Mouse (Mus musculus) adrenal gland, adult 2 months (tissue): ENCODE measurements at regions not wholly inside any gene's neighbourhood (a gene's known extent, or its start where the extent isn't known, plus 50 kb on each side); places are given as distances from the start of the nearest gene placed in this dataset.

ENCODE experiments used
- DNase-seq: peaks from one replicate; pipeline ENCODE4 v3.0.0; 2021

GRCm38 (mm10) chr7:92984701-92985682 is 94.7 kb upstream of the Fam181b start:
- DNase-seq: no peak

GRCm38 (mm10) chr7:92985683-92986070 is 94.0 kb upstream of the Fam181b start:
- DNase-seq: no peak

- DNase-seq: no peak
Observed at GRCm38 (mm10) chr7:92998886-92999285, 80.8 kb upstream of the Fam181b start.

- DNase-seq: peak; percentile 88
Observed at GRCm38 (mm10) chr7:93006694-93007231, 72.9 kb upstream of the Fam181b start.

- DNase-seq: no peak
Observed at GRCm38 (mm10) chr7:93007721-93008120, 71.9 kb upstream of the Fam181b start.

DNA sequence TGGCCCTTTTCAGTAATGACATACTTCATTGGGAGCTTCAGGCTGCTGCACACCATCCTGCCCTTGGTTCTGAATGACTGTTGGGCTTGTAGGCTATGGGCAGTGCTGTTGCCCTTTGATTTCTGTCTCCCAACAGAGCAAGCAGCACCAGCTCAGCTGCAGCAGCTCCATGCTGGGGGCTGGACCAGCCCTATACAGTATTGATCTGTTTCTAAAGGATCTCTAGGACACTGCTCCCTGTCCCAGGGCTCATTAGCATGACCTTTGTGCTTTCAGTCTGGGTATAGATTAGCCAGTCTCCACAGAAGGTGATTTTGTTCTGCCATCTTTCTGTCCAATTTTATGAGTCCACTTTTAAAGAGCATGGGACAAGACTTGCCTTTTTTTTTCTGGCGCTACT is 60.3 kb upstream of the Fam181b start:
- DNase-seq: no peak

- DNase-seq: no peak
Observed at GRCm38 (mm10) chr7:93023489-93024130, 56.1 kb upstream of the Fam181b start.

GRCm38 (mm10) chr7:93026231-93026630 is 53.4 kb upstream of the Fam181b start:
- no peak for DNase-seq
